Mouse (Mus musculus) ovary, postnatal 10 days (tissue): Measurements from ENCODE around the gene Sdk2.

Source experiments
- DNase-seq: peaks from one replicate; pipeline ENCODE4 v3.0.0; 2022; ENCODE audit warnings: low spot score

Sdk2 gene

DNA sequence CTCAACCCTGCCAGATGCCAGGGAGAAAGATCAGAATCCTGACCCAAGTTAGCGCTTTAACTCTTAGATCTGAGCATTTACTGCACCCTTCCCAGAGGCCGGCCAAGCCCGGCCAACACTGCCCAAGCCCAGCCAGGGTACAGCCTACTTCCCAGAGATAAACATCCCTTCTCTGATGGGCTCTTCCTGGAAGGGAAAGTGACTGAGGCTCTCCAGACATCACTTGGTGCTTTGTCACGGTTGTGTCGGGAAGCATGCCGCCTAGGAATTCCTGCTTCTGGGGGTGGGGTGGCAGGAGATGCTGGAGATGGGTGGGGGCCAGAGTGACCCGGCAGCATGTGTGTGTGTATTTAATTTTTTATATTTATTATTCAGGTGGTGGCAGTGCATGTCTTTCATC is 326.7 kb downstream of the Sdk2 start:
- no peak for DNase-seq

DNA sequence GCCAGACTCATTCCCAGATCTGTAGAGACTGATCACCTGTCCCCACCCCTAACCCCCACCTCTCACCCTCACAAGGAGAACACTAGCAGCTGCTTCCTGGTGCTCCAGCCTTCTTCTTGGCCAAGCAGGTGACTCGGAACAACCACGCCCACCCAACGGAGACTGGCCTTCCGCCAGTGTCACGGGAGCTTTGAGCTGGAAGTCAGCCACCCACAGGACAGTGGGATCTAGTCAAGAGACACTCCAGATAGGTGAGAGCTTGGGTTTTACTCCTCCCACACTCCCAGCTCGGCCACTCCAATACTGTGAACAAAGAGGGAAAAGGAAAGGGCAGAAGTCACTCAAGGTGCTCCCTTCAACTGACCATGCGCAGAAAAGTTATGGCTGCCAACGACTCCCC is 327.6 kb downstream of the Sdk2 start:
- no peak for DNase-seq

DNA sequence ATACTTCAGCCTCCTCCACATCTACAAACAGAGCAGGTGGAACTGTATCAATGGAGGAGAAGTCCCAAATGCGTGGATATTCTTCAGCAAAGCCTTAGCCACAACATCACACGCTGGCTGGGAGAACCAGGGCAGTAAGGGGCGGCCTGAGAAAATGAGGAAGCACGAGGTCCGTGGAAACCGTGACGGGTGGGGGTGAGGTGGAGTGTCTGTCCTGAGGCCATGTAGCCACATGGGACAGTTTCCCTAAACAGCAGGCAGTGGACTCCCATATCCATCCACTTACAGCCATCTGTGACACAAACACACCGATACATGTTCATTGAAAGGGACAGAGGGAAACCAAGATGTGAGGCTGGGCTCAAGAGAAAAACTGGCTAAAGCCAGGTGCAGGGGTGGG is 328.9 kb downstream of the Sdk2 start:
- no peak for DNase-seq

DNA sequence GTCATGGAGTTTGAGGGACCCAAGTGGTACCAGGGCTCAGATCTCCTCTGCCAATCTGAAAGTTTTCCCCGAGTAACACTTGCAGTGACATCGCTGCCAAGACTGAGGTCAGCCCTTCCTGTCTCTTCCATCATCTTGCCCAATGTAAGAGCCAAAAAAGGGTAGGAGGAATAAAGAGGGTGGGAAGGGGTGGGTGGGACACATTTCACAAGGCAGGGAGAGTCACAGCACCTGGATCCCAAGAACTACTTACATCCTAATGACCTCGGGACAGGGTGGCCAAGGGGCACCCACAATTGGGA is 329.3 kb downstream of the Sdk2 start:
- DNase-seq, result no peak

DNA sequence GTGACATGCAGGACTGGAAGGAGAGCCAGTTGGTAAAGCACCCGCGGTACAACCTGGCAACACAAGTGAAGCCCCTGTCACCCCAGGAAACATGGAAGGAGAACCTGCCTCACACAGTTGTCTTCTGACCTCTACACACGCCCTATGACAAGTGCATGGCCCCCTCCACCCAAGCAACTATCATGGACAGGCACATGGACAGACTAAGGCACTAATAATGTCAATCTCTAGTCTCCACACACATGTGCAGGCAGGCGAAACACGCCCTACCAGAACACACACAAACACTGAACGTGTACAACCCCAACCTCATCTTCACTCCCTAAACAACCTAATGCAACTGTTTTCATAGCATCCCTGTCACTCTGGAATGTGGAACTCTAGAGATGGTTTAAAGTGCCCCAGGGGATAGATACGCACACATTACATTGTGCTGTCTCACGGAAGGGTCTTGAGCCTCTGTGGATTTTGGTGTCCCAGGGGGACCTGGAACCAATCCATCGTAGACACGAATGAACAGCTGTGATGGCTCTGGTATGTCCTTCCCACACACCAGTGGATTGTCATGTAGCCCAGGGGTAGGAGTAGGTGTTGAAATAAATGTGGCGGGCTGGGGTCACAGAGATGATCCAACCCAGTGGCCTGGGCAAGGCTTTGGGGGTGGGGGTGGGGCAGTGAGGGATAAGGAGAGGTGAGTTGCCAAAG is 329.8 kb downstream of the Sdk2 start:
- DNase-seq, result no peak

DNA sequence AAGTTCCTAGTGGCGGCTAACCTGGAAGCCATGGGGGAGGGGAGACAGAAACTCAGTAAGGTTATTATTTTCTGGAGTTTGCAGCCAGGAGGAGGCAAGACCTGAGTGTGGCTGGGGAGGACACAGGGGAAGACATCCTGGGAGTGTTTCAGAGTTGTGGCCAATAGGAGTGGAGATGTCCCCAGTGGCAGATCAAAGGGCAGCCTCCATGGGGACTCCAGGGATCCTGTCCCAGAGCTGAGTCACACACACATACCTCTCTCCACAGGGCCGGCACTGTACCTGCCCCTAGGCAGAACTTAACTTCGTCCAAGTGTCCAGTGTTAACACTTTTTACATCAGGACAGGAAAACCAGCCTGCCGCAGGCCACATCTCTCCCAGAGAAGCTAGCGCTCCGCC is 331.7 kb downstream of the Sdk2 start:
- no peak for DNase-seq

DNA sequence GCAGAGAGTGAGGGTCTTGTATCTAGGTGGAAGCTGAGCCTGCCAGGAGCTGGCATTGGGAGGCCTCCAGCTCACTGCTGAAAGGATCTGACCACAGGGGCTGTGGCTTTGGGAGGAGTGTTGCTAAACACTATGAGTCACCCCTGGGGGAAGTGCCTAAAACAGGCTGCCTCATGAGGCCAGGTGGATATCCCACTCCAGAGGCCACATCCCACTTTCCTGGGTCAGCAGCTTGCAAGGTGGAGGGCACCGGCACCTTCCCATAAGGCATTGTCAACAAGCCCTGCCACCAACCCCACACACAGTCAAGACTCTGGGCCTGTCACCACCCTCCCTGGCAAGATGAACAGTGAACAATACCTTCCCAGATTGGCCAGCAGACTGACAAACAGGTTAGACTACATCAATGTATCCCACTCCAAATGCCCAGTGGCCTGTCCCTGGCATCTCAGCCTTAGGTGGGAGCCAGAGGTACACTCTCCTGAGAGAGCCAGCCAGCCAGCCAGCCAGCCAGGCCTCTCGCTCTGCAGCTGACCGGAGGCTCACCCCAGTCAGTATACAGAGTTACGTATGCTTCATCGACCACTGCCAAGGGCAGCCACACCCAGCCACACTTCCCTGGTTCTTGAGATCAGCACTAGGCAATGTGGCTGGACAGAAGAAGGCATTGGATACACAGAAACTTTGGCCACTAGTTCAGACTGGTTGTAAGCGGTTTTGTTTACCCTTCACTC is 333.0 kb downstream of the Sdk2 start:
- no peak for DNase-seq

DNA sequence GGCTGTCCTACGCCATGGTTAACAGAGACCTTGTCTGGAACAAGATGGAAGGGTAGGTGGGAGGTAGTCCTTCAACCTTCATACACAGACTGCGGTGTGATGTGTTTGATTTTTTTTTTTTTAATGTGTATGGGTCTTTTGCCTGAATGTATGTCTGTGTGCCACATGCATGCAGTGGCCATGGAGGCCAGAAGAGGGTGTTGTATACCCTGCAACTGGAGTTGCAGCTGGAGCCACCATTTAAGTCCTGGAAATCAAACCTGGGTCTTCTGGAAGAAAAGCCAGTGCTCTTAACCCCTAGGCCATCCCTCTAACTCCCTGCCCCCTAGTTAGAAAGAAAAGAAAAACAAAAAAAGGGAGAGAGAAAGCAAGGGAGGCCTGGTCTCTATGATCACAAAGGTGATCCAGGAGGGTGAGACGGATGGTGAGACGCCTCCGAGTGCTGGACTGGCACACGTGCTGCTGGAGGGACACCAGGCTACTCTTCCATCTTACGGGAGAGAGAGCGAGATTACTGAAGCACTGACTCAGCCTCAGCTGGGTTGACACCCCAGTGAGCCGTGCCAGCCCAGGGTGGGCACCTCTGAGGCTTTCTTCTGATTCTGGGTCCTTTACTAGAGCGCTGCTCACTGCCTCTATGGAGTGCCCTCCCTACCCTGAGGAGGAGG is 334.8 kb downstream of the Sdk2 start:
- DNase-seq, result no peak

DNA sequence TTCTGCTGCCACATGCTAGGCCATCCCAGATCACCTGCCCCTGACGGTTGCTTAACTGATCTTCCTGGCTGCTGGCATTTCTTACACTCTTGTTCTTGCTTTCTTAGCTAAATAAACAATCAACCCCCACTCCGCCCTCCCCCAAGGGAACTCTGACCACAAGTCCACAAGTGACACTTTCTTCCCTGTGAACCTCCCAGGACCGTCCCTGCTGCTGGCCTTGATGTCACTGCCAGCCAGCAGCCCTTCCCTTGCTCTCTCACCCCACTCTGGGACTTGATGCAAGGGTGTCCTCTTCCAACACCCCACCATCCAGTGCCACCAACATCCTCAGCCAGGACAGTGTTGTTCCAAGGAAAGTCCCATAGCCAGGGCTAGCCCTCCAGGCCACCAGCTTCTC is 336.0 kb downstream of the Sdk2 start:
- no peak for DNase-seq

DNA sequence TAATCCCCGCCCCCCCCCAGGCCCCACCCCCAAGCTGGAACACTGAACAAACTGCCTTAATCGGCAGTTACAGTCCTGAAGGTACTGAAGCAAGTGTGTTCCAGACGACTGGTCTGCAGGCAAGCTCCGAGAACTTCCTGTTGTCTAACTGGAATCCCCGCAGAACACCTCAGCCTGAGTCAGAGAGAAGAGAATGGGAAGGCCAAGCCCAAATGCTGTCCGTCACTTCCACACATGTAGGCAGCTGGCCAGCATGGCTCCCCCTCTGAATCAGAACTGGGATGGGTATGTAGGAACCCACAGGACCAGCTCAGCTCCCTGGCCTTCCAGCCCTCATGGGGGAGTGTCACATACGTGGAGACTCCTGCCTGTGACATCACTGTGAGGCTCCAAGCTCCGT is 336.9 kb downstream of the Sdk2 start:
- no peak for DNase-seq

DNA sequence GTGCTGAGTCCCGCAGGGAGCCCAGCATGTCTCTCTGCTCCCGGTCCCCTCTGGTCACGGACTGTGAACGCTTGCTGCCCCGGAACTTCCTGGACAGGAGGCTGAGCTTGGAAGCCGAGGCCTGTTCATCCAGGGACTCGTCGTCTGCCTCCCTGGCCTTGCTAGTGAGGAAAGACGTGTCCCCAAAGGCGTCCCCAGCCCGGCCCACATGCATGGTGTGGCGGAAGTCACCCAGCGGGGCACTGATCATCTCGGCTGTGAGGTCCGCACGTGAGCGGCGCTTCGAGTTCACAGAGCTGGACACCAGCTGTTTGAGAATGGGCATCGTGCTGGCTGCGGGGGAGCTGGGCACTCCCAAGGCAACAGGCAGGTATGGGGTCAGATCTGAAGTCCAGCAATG is 337.6 kb downstream of the Sdk2 start:
- DNase-seq, result no peak

DNA sequence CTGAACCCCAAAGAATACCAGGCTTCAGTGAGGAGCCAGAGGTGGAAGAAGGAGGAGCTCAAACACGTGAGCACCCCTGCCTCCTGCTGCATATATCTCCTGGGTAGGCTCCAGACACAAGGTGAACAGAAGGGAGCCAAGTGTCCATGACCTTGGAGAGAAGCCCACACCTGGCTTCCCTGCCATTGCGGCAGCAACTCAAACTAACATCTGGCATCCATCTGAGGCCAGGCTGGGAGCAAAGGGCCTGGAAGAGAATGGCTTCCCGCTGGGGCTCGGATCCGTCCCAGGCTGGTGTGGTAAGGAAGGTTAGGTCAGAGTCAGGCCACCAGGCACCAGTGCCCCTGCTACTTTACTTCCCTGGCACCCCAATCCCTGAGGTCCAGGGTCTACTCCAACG is 338.9 kb downstream of the Sdk2 start:
- DNase-seq, result no peak

DNA sequence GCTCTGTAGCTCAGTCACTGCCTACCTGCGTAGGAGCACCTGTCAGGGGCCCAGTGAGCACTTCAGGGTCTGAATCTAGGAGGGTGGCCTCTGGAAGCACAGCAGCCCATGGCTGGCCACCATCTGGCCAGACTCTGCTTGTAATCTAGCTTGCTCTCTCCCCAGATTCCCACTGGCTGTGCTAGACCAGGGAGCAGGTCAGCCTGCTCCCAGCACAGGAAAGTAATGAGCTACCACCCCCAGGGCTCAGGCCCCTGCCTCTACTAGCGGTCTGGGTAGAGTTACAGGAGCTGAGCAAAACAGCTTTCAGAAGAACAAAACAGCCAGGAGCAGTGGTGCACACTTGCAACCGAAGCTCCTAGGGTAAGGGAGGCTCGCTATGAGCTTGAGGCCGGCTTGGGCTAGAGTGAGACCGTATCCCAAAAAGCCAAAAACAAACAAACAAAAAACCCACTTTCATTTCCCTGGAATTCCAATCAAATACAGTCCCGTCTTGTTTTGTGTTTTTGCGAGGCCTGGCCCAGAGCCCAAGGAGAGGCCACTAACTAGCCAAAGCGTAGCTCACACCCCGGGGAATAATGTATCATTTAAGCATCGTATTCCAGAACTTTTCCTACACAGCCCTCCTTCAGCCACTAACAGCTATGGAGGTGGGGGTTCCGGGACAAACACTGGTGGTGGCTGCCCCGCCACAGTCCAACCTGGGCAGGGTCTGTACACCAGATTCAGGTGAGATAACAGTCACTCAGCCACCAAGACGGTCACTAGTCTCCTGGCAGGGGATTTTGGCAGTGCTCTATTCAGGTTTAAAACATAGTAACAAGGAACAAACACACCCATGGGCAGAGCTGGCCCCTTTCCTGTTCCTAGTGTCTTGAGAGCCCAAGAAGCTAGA is 339.6 kb downstream of the Sdk2 start:
- no peak for DNase-seq
